Mouse (Mus musculus): ENCODE data around the gene Plce1.

- TF ChIP-seq CTCF (IDR thresholded peaks at IDR 0.05; ENCODE audit: low read depth) = no peak
- TF ChIP-seq EP300 (IDR thresholded peaks at IDR 0.05; ENCODE audit: low read depth) = no peak
Observed at GRCm38 (mm10) chr19:38687326-38687725, 206.4 kb downstream of the Plce1 start.

Data from liver, embryonic 14.5 days (tissue).